Mouse (Mus musculus): Measurements from ENCODE around the gene Dennd1a.
"Not testable (repeated sequence)": the region's sequence is repeated elsewhere in the genome, so short reads cannot be mapped to it uniquely, and the experiment has no call there.

DNA sequence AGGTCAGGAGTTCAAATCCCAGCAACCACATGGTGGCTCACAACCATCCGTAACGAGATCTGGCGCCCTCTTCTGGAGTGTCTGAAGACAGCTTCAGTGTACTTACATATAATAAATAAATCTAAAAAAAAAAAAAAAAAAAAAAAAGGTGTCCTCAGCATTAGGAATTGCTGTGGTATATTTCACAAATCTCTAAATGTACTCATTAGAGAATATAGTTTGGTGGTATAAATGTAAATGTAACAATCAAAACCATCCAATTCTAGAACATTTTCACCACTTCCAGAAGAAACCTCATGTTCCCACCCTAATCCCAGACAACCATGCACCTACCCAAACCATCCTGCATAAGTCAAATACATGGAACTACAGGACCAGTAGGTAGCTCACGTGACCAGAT, 350.3 kb downstream of the Dennd1a start:
- TF ChIP-seq CTCF (conservative IDR thresholded peaks at IDR 0.05; ENCODE audit: insufficient read depth, insufficient read length, low read depth, low read length); POLR2A (IDR thresholded peaks at IDR 0.05; ENCODE audit: low read depth, low read length): not testable (repeated sequence)
